Mouse (Mus musculus) frontal cortex, adult 2 months (tissue): Measurements from ENCODE around the gene Ptpn11. TPM values are rescaled to one million over a fixed set of nuclear protein-coding genes. Genes with fewer than 3 reads are reported as not detected.
"Not testable (repeated sequence)": the region's sequence is repeated elsewhere in the genome, so short reads cannot be mapped to it uniquely, and the experiment has no call there.

Experiments used
- DNase-seq, 2 experiments: peaks; one replicate each; pipeline ENCODE4 v3.0.0; 2022; ENCODE audit warnings: low spot score in 1 of 2; ENCODE audit errors: extremely low spot score in 1 of 2
- polyA plus RNA-seq: library from polyadenylated mRNA; depleted of rRNA; stranded (reverse); fragments of >200 nt; gene quantifications from 2 replicates; pipeline ENCODE4 v1.2.3, GENCODE M21; 2012

Ptpn11 gene
- polyA plus RNA-seq, 1 experiment: 63.8 TPM

DNA sequence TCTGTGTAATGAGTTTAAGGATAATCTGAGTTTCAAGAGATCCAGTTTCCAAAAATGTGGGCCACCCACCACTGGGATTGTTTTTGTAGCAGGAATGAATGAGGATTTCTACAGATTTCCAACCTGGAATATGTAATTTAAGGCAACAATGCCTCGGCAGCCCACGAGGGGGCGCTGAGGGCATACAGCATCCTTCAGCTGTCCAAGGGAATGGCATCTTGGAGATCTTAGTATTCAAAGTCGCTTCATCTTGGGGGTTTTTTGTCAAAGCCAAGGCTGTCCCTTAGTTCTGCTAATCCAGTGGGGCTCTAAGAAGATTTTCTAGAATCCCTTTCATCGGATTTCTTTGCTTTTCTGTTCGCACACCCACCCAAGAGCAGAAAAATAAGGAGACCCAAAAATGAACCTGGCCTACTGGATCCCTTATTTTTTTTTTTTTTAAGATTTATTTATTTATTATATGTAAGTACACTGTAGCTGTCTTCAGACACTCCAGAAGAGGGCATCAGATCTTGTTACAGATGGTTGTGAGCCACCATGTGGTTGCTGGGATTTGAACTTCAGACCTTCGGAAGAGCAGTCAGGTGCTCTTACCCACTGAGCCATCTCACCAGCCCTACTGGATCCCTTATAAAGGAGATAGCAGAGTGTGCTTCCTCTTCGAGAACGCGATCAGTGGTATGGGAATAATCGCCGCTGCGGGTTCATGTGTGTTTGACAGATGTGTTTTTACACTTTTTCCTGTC lies 24.4 kb upstream of the Ptpn11 start:
- peak in 1 of 2 experiments; percentile 86 for DNase-seq

- no peak for DNase-seq
Observed at GRCm38 (mm10) chr5:121214707-121215106, 23.5 kb upstream of the Ptpn11 start.

DNA sequence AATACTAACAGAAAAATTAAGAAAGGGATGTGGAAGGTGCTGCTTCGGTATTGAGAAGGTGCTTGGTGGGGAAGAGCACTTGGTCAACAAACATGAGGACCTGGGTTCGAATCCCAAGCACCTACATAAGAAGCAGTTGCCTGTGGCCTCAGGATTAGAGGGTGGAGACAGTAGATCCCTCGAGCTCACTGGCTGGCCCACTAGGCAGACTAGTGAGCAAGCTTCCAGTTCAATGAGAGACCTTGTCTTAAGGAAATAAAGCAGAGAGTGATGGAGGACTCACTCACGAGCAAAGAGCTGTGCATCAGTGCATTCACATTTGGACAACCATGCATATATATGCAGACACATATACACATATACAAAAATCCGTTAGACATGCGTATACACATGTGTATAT lies 20.9 kb upstream of the Ptpn11 start:
- no peak for DNase-seq

DNA sequence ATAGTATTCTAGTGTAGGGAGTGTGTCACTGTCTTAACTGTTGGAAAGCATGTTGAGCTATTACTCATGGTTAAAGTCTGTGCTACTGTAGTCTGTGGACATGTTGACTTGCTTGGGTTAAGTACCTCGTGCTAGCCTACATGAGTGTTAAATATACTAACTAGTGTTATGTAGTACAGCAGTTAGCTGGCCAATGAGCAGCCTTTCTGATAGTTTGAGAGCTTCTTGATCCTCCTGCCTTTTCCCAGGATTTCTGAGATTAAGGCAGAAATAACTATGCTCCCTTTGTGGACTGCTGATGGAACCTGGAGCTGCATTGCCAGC lies 19.4 kb upstream of the Ptpn11 start:
- DNase-seq: no peak

DNA sequence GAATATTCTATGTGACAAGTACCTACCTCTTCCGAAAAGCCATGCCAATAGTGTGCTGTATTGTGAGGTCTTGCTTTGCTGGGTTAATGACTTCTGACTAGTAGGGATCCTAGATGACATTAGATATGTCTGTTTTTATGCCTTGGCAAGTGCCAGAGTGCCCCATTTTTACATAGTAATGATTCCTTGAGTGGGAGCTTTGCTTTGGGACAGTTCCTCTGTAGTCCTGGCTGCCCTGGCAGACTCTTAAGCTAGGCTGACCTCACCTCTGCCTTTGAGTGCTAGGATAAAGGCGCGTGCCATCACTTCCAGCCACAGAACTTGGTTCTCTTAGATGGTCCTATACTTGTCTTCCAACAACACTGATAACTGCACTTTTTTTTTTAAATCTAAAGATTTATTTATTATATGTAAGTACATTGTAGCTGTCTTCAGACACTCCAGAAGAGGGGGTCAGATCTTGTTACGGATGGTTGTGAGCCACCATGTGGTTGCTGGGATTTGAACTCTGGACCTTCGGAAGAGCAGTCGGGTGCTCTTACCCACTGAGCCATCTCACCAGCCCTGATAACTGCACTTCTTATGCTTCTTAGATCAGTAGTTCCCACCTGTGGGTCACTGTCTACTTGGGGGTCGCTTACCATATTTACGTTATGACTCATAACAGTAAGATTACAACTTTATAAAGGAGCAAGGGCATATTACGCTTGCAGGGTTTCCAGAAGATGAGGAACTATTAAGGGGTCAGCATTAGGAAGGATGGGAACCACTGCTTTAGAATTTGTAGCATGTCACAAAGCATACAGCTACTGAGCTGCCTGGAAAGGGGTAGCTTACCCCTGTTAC lies 18.8 kb upstream of the Ptpn11 start:
- no peak for DNase-seq

GRCm38 (mm10) chr5:121206984-121207383 lies 15.8 kb upstream of the Ptpn11 start:
- DNase-seq: no peak

GRCm38 (mm10) chr5:121206540-121206939 lies 15.3 kb upstream of the Ptpn11 start:
- DNase-seq: no peak

DNA sequence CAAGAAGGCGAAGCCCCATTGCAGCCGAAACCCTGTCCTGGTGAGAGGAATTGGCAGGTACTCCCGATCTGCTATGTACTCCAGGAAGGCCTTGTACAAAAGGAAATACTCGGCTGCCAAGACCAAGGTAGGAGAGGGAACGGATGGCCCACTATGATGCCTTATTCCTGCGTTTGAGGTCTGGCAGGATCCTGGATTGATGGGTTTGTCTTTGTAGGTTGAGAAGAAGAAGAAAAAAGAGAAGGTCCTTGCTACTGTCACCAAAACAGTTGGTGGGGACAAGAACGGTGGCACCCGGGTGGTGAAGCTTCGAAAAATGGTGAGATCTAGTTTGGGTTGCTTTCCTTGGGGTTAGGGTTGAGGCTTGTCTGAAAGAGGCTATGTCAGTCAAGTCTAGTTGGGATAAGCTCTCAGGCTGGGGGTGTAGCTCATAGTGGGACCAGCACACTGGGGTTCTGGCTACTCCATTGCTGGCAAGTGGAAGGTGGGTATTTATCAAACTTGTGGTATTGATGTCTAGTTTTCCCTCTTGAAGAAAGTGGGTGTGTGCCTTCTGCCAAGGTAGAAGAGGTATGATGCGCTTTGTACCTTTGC lies 14.4 kb upstream of the Ptpn11 start:
- not testable (repeated sequence) for DNase-seq

DNA sequence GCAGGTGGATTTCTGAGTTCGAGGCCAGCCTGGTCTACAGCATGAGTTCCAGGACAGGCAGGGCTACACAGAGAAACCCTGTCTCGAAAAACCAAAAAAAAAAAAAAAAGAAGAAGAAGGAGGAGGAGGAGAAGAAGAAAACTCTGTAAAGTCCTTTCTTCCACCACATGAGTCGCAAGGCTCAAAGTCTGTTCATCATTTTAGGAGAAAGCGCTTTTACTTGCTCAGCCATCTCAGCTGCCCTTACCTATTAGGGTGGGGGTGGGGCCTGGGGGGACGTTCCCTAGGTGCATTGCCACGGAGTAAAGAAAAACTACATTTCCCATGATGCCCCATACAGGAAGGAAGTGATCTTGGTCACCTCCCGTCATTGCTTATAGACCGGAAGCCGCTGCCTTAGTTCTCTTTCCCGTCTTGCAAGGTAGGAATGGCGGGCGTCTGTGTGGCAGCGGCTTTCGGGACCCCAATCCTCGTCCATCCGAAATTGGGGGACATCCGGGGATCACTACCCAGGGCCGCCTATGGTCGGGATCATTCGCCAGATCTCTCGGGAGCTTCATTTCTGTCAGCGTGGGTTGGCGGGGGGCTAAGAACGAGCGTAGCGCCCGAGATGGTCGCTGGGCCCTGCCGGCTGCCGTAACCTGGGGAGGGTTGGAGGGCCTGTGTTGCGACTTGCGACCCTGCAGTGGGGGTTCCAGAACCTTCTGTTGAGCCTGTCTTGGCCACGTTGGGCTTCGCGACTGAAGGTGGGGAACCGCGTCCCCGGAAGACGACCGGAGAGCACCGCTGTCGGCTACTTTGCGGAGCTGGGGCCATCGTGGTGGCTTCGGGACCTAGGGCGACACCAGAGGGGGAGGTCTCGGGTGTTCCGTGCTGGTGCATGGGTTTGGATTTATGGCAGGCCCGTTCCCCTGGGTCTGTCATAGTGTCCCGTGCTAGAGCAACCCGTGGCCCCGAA lies 13.2 kb upstream of the Ptpn11 start, which contains the start of gene Rpl6:
Rpl6 (plus strand) TSS at position 350 of the 958 bp plus-strand sequence.
- peak; percentile 77 to 87 for DNase-seq

DNA sequence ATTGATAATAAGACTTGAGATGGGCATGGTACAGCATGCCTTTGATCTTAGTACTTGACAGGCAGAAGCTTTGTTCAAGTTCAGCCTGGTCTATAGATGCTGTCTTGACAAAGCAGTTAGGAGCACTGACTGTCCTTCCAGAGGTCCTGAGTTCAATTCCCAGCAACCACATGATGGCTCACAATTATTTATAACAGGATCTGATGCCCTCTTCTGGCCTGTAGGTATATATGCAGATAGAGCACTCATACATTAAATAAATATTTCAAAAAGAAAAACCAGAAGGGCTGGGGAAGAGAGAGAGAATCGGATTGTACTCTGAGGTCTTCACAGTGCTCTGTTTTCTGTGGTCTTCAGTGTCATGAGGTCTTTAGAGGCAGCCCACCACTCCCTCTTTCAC lies 11.3 kb upstream of the Ptpn11 start:
- DNase-seq: no peak

GRCm38 (mm10) chr5:121201739-121202138 lies 10.5 kb upstream of the Ptpn11 start:
- DNase-seq: peak in 1 of 2 experiments; percentile 74

- DNase-seq: no peak
Observed at GRCm38 (mm10) chr5:121198376-121198775, 7.2 kb upstream of the Ptpn11 start.

GRCm38 (mm10) chr5:121197337-121197736 lies 6.1 kb upstream of the Ptpn11 start:
- DNase-seq: no peak

DNA sequence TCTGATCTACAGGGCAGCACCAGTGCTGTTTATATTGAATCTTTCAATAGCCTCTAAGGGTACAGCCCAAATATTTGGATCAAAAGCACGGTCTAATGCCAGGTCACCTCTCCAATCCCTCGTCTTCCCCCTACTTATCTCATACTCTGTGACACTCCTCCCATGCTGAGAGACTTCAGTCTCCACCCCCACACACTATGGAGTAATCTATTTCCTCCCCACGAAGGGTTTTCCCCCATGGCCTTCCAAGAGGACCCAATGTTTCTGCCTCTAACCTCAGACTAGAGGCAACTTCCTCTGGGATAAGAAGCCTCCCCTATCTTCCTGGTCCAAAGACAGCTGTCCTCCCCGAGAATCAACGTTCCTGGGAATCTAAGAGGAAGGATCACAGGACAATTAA lies 5.6 kb upstream of the Ptpn11 start:
- no peak for DNase-seq

- no peak for DNase-seq
Observed at GRCm38 (mm10) chr5:121194173-121194572, 3.0 kb upstream of the Ptpn11 start.

DNA sequence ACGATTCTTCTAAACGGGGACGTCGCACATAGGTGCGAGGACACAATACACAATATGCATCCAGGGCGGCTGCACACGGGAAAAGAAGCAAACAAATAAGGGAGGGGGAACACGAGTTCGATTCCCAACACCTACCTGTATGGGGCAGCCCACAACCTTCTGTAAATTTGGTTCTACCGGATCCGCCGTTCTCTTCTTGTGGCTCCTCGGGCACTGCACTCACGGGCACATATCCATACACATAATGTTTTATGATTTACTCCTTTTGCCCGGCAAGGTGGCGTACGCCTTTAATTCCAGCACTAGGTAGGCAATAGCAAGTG lies 348 bp upstream of the Ptpn11 start:
- no peak for DNase-seq

DNA sequence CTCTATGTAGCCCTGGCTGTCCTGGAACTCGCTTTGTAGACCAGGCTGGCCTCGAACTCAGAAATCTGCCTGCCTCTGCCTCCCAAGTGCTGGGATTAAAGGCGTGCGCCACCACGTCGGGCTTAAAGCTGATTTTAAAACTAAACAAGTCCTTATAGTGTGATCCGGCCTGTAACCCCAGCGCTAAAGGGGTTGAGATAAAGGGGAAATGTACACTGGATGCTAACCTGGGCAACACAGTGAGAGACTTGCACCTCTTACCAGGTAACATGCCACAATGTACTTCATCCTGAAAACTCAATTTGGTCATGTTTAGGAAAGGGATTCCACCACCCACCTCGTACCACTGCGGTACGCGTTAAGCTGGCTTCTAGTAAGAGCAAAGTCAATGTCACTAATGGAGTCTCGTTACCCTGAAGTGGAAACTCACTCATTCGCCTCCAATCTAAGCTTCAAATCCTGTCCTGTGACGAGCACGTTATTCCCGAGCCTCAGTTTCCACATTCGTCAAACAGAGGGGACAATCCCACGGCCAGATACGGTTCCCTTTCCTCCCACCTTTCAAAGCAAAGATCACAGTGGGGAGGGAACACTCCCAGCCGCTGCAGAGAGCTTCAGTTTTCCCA lies 874 bp downstream of the Ptpn11 start:
- no peak for DNase-seq

- DNase-seq: peak in 1 of 2 experiments; percentile 32
Observed at GRCm38 (mm10) chr5:121189182-121189581, 2.0 kb downstream of the Ptpn11 start.

- no peak for DNase-seq
Observed at GRCm38 (mm10) chr5:121188265-121188664, 2.9 kb downstream of the Ptpn11 start.

- peak in 1 of 2 experiments; percentile 39 for DNase-seq
Observed at GRCm38 (mm10) chr5:121187580-121188001, 3.6 kb downstream of the Ptpn11 start.
